Mouse (Mus musculus) heart, adult 2 months (tissue): ENCODE data around the gene Ggn.

Experiments used
- CTCF ChIP-seq: fragments of 200-600 bp; IDR thresholded peaks from 2 replicates; pipeline ENCODE4 v1.8.1; 2022; ENCODE audit warnings: antibody characterized with exemption, mild to moderate bottlenecking, moderate library complexity
- EP300 ChIP-seq: fragments of 200-500 bp; IDR thresholded peaks from 2 replicates; pipeline ENCODE4 v1.6.1; 2011; ENCODE audit warnings: low read depth, low read length, control low read depth; ENCODE audit not compliant: insufficient read depth

- TF ChIP-seq CTCF: no peak
- no peak for TF ChIP-seq EP300
These were observed 1.8 kb upstream of the Ggn start for GRCm38 (mm10) chr7:29168121-29168695.
